Mouse (Mus musculus) naive thymus-derived CD4-positive, alpha-beta T cell, adult 5 months (primary cell): ENCODE results near the gene Serpinb3c. TPM values are rescaled to one million over a fixed set of nuclear protein-coding genes. Genes with fewer than 3 reads are reported as not detected.

Experiments
- polyA plus RNA-seq: library from polyadenylated mRNA; unstranded; fragments of 100-300 nt; shearing (Covaris generic); gene quantifications from one replicate; pipeline ENCODE4 v1.2.1, GENCODE M21; 2017

The Serpinb3c gene
- not detected for polyA plus RNA-seq

GRCm38 (mm10) chr1:107278261-107278660 lies at the start of gene Serpinb3c, which contains the start of gene Serpinb3b:
Gene Serpinb3c (minus strand): TSS chr1:107278371.
Gene Serpinb3b (minus strand): TSS chr1:107278361.

Other genes with a start within 250 kb of the Serpinb3c start
- not detected for gene Serpinb3a, start 226.1 kb downstream of the Serpinb3c start, polyA plus RNA-seq
- not detected for gene Serpinb3d, start 194.9 kb downstream of the Serpinb3c start, polyA plus RNA-seq
- not detected for gene Serpinb3b, start within 50 bp of the Serpinb3c start, polyA plus RNA-seq
- gene Serpinb11, start 82.8 kb upstream of the Serpinb3c start, polyA plus RNA-seq: not detected
- gene Serpinb7, start 121.3 kb upstream of the Serpinb3c start, polyA plus RNA-seq: not detected
- gene Serpinb2, start 233.1 kb upstream of the Serpinb3c start, polyA plus RNA-seq: not detected